Mouse (Mus musculus): ENCODE measurements at regions not wholly inside any gene's neighbourhood (a gene's known extent, or its start where the extent isn't known, plus 50 kb on each side); places are given as distances from the start of the nearest gene placed in this dataset.

GRCm38 (mm10) chr5:116894575-116894974 lies 221.3 kb downstream of the Suds3 start:
- WGBS: 82% methylated on average over 6 of the region's 6 CpGs
- TF ChIP-seq CTCF (IDR thresholded peaks at IDR 0.05; ENCODE audit: borderline replicate concordance, control insufficient read depth, extremely low read depth, insufficient read depth, low read length, poor library complexity): no peak
- TF ChIP-seq POLR2A (IDR thresholded peaks at IDR 0.05; ENCODE audit: control insufficient read depth, extremely low read depth, insufficient read depth, low read length, poor library complexity): no peak
- Histone ChIP-seq H3K36me3 (ENCODE audit: control insufficient read depth, insufficient read depth, low read length) (no peaks in the 10 kb centered on the region), H3K27ac (ENCODE audit: control insufficient read depth, insufficient read depth, low read length) (no peak overlapping the region), H3K4me3 (ENCODE audit: control insufficient read depth, insufficient read depth, low read length) (no peak overlapping the region), H3K27me3 (ENCODE audit: control insufficient read depth, insufficient read depth, low read length) (no peaks in the 10 kb centered on the region), H3K4me1 (replicated peaks; ENCODE audit: control insufficient read depth, insufficient read depth, low read length) (no peaks in the 10 kb centered on the region)
- no peak for DNase-seq

- 86% methylated on average over 13 of the region's 13 CpGs for WGBS
- Histone ChIP-seq H3K4me3 (ENCODE audit: control insufficient read depth, insufficient read depth, low read length) (no peak overlapping the region), H3K4me1 (replicated peaks; ENCODE audit: control insufficient read depth, insufficient read depth, low read length) (no peaks in the 10 kb centered on the region), H3K27me3 (ENCODE audit: control insufficient read depth, insufficient read depth, low read length) (no peaks in the 10 kb centered on the region), H3K27ac (ENCODE audit: control insufficient read depth, insufficient read depth, low read length) (no peak overlapping the region), H3K36me3 (ENCODE audit: control insufficient read depth, insufficient read depth, low read length) (no peaks in the 10 kb centered on the region)
- DNase-seq: no peak
- no peak for TF ChIP-seq POLR2A (IDR thresholded peaks at IDR 0.05; ENCODE audit: control insufficient read depth, extremely low read depth, insufficient read depth, low read length, poor library complexity)
- no peak for TF ChIP-seq CTCF (IDR thresholded peaks at IDR 0.05; ENCODE audit: borderline replicate concordance, control insufficient read depth, extremely low read depth, insufficient read depth, low read length, poor library complexity)
Observed at GRCm38 (mm10) chr5:116892877-116893276, 223.0 kb downstream of the Suds3 start.

GRCm38 (mm10) chr5:116889224-116889623 lies 226.7 kb downstream of the Suds3 start:
- no peak overlapping the region for H3K27ac ChIP-seq (ENCODE audit: control insufficient read depth, insufficient read depth, low read length)
- H3K27me3 ChIP-seq (ENCODE audit: control insufficient read depth, insufficient read depth, low read length): no peaks in the 10 kb centered on the region
- WGBS: 82% methylated on average over 12 of the region's 12 CpGs
- TF ChIP-seq POLR2A (IDR thresholded peaks at IDR 0.05; ENCODE audit: control insufficient read depth, extremely low read depth, insufficient read depth, low read length, poor library complexity) (no peak), CTCF (IDR thresholded peaks at IDR 0.05; ENCODE audit: borderline replicate concordance, control insufficient read depth, extremely low read depth, insufficient read depth, low read length, poor library complexity) (no peak)
- no peaks in the 10 kb centered on the region for H3K36me3 ChIP-seq (ENCODE audit: control insufficient read depth, insufficient read depth, low read length)
- DNase-seq: no peak
- H3K4me3 ChIP-seq (ENCODE audit: control insufficient read depth, insufficient read depth, low read length): no peak overlapping the region
- H3K4me1 ChIP-seq (replicated peaks; ENCODE audit: control insufficient read depth, insufficient read depth, low read length): no peaks in the 10 kb centered on the region

GRCm38 (mm10) chr5:116886181-116887136 lies 229.5 kb downstream of the Suds3 start:
- WGBS: 84% methylated on average over 23 of the region's 23 CpGs
- Histone ChIP-seq H3K4me1 (replicated peaks; ENCODE audit: control insufficient read depth, insufficient read depth, low read length) (no peaks in the 10 kb centered on the region), H3K27ac (ENCODE audit: control insufficient read depth, insufficient read depth, low read length) (no peak overlapping the region), H3K27me3 (ENCODE audit: control insufficient read depth, insufficient read depth, low read length) (no peaks in the 10 kb centered on the region), H3K4me3 (ENCODE audit: control insufficient read depth, insufficient read depth, low read length) (no peak overlapping the region), H3K36me3 (ENCODE audit: control insufficient read depth, insufficient read depth, low read length) (no peaks in the 10 kb centered on the region)
- no peak for TF ChIP-seq POLR2A (IDR thresholded peaks at IDR 0.05; ENCODE audit: control insufficient read depth, extremely low read depth, insufficient read depth, low read length, poor library complexity)
- DNase-seq: no peak

GRCm38 (mm10) chr5:116879761-116880160 lies 236.2 kb downstream of the Suds3 start:
- WGBS: 80% methylated on average over 2 of the region's 2 CpGs
- H3K4me1 ChIP-seq (replicated peaks; ENCODE audit: control insufficient read depth, insufficient read depth, low read length): no peaks in the 10 kb centered on the region
- no peak for DNase-seq

GRCm38 (mm10) chr5:116874941-116875340 lies 241.0 kb downstream of the Suds3 start:
- Histone ChIP-seq H3K4me3 (ENCODE audit: control insufficient read depth, insufficient read depth, low read length) (no peak overlapping the region), H3K27ac (ENCODE audit: control insufficient read depth, insufficient read depth, low read length) (no peak overlapping the region), H3K4me1 (replicated peaks; ENCODE audit: control insufficient read depth, insufficient read depth, low read length) (no peaks in the 10 kb centered on the region), H3K27me3 (ENCODE audit: control insufficient read depth, insufficient read depth, low read length) (no peaks in the 10 kb centered on the region), H3K36me3 (ENCODE audit: control insufficient read depth, insufficient read depth, low read length) (no peaks in the 10 kb centered on the region)
- 90% methylated on average over 2 of the region's 2 CpGs for WGBS
- no peak for DNase-seq
- TF ChIP-seq POLR2A (IDR thresholded peaks at IDR 0.05; ENCODE audit: control insufficient read depth, extremely low read depth, insufficient read depth, low read length, poor library complexity) (no peak), CTCF (IDR thresholded peaks at IDR 0.05; ENCODE audit: borderline replicate concordance, control insufficient read depth, extremely low read depth, insufficient read depth, low read length, poor library complexity) (no peak)

More at GRCm38 (mm10) chr5:116879761-116880160, 236.2 kb downstream of the Suds3 start:
- H3K36me3 ChIP-seq (ENCODE audit: control insufficient read depth, insufficient read depth, low read length): no peaks in the 10 kb centered on the region
- no peak overlapping the region for H3K27ac ChIP-seq (ENCODE audit: control insufficient read depth, insufficient read depth, low read length)
- TF ChIP-seq POLR2A (IDR thresholded peaks at IDR 0.05; ENCODE audit: control insufficient read depth, extremely low read depth, insufficient read depth, low read length, poor library complexity): no peak
- no peak for TF ChIP-seq CTCF (IDR thresholded peaks at IDR 0.05; ENCODE audit: borderline replicate concordance, control insufficient read depth, extremely low read depth, insufficient read depth, low read length, poor library complexity)
- H3K4me3 ChIP-seq (ENCODE audit: control insufficient read depth, insufficient read depth, low read length): no peak overlapping the region
- H3K27me3 ChIP-seq (ENCODE audit: control insufficient read depth, insufficient read depth, low read length): no peaks in the 10 kb centered on the region

Measured in thymus, adult 2 months (tissue).